Mouse (Mus musculus) lung, adult 2 months (tissue): ENCODE results near the gene 2700049A03Rik. TPM values are rescaled to one million over a fixed set of nuclear protein-coding genes. Genes with fewer than 3 reads are reported as not detected.

ENCODE experiments used
- DNase-seq: peaks from one replicate; pipeline ENCODE4 v3.0.0; 2022
- H3K4me1 ChIP-seq: fragments of 200-500 bp; 2 replicates; pipeline ENCODE4 v1.6.1; 2011; ENCODE audit warnings: low read length; ENCODE audit not compliant: control insufficient read depth, insufficient read depth
- H3K4me3 ChIP-seq: fragments of 200-500 bp; replicated peaks from 2 replicates; pipeline ENCODE3; 2011; ENCODE audit warnings: low read depth, mild to moderate bottlenecking, control low read depth, low read length; ENCODE audit errors: extremely low read depth
- CTCF ChIP-seq: fragments of 200-500 bp; IDR thresholded peaks from 2 replicates; pipeline ENCODE4 v1.5.1; 2011; ENCODE audit warnings: mild to moderate bottlenecking, low read length, control low read depth; ENCODE audit not compliant: insufficient read depth
- POLR2A ChIP-seq: fragments of 200-500 bp; IDR thresholded peaks from 2 replicates; pipeline ENCODE4 v1.6.1; 2011; ENCODE audit warnings: low read depth, mild to moderate bottlenecking, control low read depth, low read length, borderline replicate concordance; ENCODE audit errors: extremely low read depth
- WGBS: fragments of 180-500 bp; shearing (Covaris S2); methylation state at CpG from one replicate; pipeline ENCODE4 v1.1.7; 2018; 5-methylcytosine and 5-hydroxymethylcytosine counted together
- polyA plus RNA-seq: library from polyadenylated mRNA; depleted of rRNA; stranded (reverse); fragments of >200 nt; gene quantifications from 2 replicates; pipeline ENCODE4 v1.2.3, GENCODE M21; 2012

2700049A03Rik gene
- polyA plus RNA-seq, 1 experiment = 2.3 TPM

- 54% methylated on average over 11 of the region's 11 CpGs for WGBS
- no peak for TF ChIP-seq CTCF
- no peak for TF ChIP-seq POLR2A
- no peak for DNase-seq
- Histone ChIP-seq H3K4me3 (no peak overlapping the region), H3K4me1 (no peaks in the 10 kb centered on the region)
Measured at GRCm38 (mm10) chr12:71252509-71253167, 116.0 kb downstream of the 2700049A03Rik start.

- TF ChIP-seq CTCF = no peak
- no peak for TF ChIP-seq POLR2A
- no peaks in the 10 kb centered on the region for H3K4me1 ChIP-seq
- H3K4me3 ChIP-seq = no peak overlapping the region
- 76% methylated on average over 7 of the region's 7 CpGs for WGBS
- DNase-seq = no peak
Measured at GRCm38 (mm10) chr12:71254779-71255178, 118.1 kb downstream of the 2700049A03Rik start.

GRCm38 (mm10) chr12:71258196-71258920, 121.7 kb downstream of the 2700049A03Rik start:
- no peak overlapping the region for H3K4me3 ChIP-seq
- DNase-seq = no peak
- 27% methylated on average over 18 of the region's 18 CpGs for WGBS
- TF ChIP-seq CTCF = no peak
- TF ChIP-seq POLR2A = no peak
- H3K4me1 ChIP-seq = no peaks in the 10 kb centered on the region

- no peak overlapping the region for H3K4me3 ChIP-seq
- no peak for TF ChIP-seq CTCF
- TF ChIP-seq POLR2A = no peak
- DNase-seq = no peak
- 71% methylated on average over 4 of the region's 4 CpGs for whole genome bisulfite sequencing
- no peaks in the 10 kb centered on the region for H3K4me1 ChIP-seq
Measured at GRCm38 (mm10) chr12:71264211-71264610, 127.6 kb downstream of the 2700049A03Rik start.

- WGBS = 88% methylated on average over 7 of the region's 7 CpGs
- TF ChIP-seq CTCF (no peak), POLR2A (no peak)
- H3K4me1 ChIP-seq = no peaks in the 10 kb centered on the region
- H3K4me3 ChIP-seq = no peak overlapping the region
- no peak for DNase-seq
Measured at GRCm38 (mm10) chr12:71269367-71269766, 132.7 kb downstream of the 2700049A03Rik start.

GRCm38 (mm10) chr12:71271131-71271530, 134.5 kb downstream of the 2700049A03Rik start:
- no peak for DNase-seq
- TF ChIP-seq CTCF = no peak
- no peak for TF ChIP-seq POLR2A
- WGBS = 76% methylated on average over 5 of the region's 5 CpGs
- Histone ChIP-seq H3K4me3 (no peak overlapping the region), H3K4me1 (no peaks in the 10 kb centered on the region)

- H3K4me1 ChIP-seq = no peaks in the 10 kb centered on the region
- H3K4me3 ChIP-seq = no peak overlapping the region
- WGBS = 97% methylated on average over 5 of the region's 5 CpGs
- TF ChIP-seq POLR2A (no peak), CTCF (no peak)
- no peak for DNase-seq
Measured at GRCm38 (mm10) chr12:71274519-71275237, 138.0 kb downstream of the 2700049A03Rik start.

GRCm38 (mm10) chr12:71275906-71276595, 139.4 kb downstream of the 2700049A03Rik start:
- 75% methylated on average over 8 of the region's 8 CpGs for WGBS
- no peak for TF ChIP-seq CTCF
- no peak for TF ChIP-seq POLR2A
- Histone ChIP-seq H3K4me3 (no peak overlapping the region), H3K4me1 (no peaks in the 10 kb centered on the region)
- no peak for DNase-seq
